22 mouse cellular contexts compared by ENCODE assay signal in genomic region chr3:138914626-138915288, GRCm38 (mm10).
DNase-seq lines count a peak whose midpoint lies in the region; ATAC-seq lines count a peak whose summit lies in the region.
"Had no signal": no experiment of that assay in that cellular context is flagged by ENCODE, and none has a peak within 500 bp of the region (broad histone marks: within the 10 kb centered on the region; RNA-seq: fewer than 3 reads in every experiment).

No protein-coding gene starts in this region.

- no peak overlapping the region for H3K4me3 ChIP-seq in limb, embryonic 11.5 days (ENCODE audit: low read depth, low read length)
- H3K4me3 ChIP-seq: forebrain, embryonic 13.5 days; heart, embryonic 13.5 days; liver, embryonic 13.5 days; lung, embryonic 15.5 days; midbrain, embryonic 13.5 days; stomach, embryonic 15.5 days had no signal

- no peak overlapping the region for H3K4me2 ChIP-seq in limb, embryonic 11.5 days (ENCODE audit: low read depth, severe bottlenecking)
- H3K4me2 ChIP-seq: forebrain, embryonic 13.5 days; heart, embryonic 13.5 days; liver, embryonic 13.5 days; lung, embryonic 15.5 days; midbrain, embryonic 13.5 days; stomach, embryonic 15.5 days had no signal

- DNase-seq in adrenal gland, adult 2 months: peak; percentile 26
- no peak for DNase-seq in adrenal gland, postnatal 10 days
- DNase-seq in kidney, postnatal 14 days: peak; percentile 17
- DNase-seq in kidney, adult 18-20 months: no peak
- DNase-seq in brain, adult 2 months (ENCODE audit: low read depth, low spot score): peak; percentile 64
- peak; percentile 22 for DNase-seq in limb, embryonic 11.5 days (ENCODE audit: low spot score)
- DNase-seq in c-Kit-positive CD71-positive TER-119-positive erythroid progenitor cells, embryonic 14.5 days (ENCODE audit: low spot score): no peak
- no peak for DNase-seq in heart, postnatal 4 days
- DNase-seq: cerebellum, postnatal 14 days; heart, postnatal 36 days; layer of hippocampus, adult 9-11 months; liver, embryonic 13.5 days; right cerebral cortex, adult 18-20 months; spleen, adult 18-20 months had no signal

- WGBS in limb, embryonic 11.5 days: 58% methylated on average over 8 of the region's 8 CpGs

- no peaks in the 10 kb centered on the region for H3K36me3 ChIP-seq in limb, embryonic 11.5 days (ENCODE audit: control insufficient read depth, insufficient read depth, low read length)
- H3K36me3 ChIP-seq: G1E; liver, embryonic 13.5 days; lung, embryonic 15.5 days; midbrain, embryonic 13.5 days; stomach, embryonic 15.5 days had no signal

- 0 out of 2 replicates have a peak, but pooled peaks cover 4% of the 10 kb centered on the region for H3K4me1 ChIP-seq in limb, embryonic 11.5 days (ENCODE audit: control insufficient read depth, insufficient read depth, low read length)
- H3K4me1 ChIP-seq: forebrain, embryonic 13.5 days; liver, embryonic 13.5 days; lung, embryonic 15.5 days; midbrain, embryonic 13.5 days had no signal

- no peak overlapping the region for H3K9ac ChIP-seq in limb, embryonic 11.5 days (ENCODE audit: low read length)
- H3K9ac ChIP-seq: forebrain, embryonic 13.5 days; heart, embryonic 13.5 days; liver, embryonic 13.5 days; lung, embryonic 15.5 days; midbrain, embryonic 13.5 days; stomach, embryonic 15.5 days had no signal

- H3K9me3 ChIP-seq in limb, embryonic 11.5 days (ENCODE audit: control insufficient read depth, low read length): no peaks in the 10 kb centered on the region
- H3K9me3 ChIP-seq: forebrain, embryonic 13.5 days; G1E; heart, embryonic 13.5 days; liver, embryonic 13.5 days; lung, embryonic 15.5 days; midbrain, embryonic 13.5 days; stomach, embryonic 15.5 days had no signal

- ATAC-seq in limb, embryonic 11.5 days (ENCODE audit: insufficient number of reproducible peaks, low FRiP score, low TSS enrichment, low read depth): no peak
- ATAC-seq: CD4-positive, CD25-positive, alpha-beta regulatory T cell, adult 4 months; forebrain, embryonic 13.5 days; midbrain, embryonic 13.5 days had no signal

- H3K27me3 ChIP-seq in limb, embryonic 11.5 days (ENCODE audit: control insufficient read depth, insufficient read depth, low read length): no peaks in the 10 kb centered on the region
- H3K27me3 ChIP-seq: forebrain, embryonic 13.5 days; liver, embryonic 13.5 days; lung, embryonic 15.5 days; midbrain, embryonic 13.5 days; stomach, embryonic 15.5 days had no signal

- no peak overlapping the region for H3K27ac ChIP-seq in limb, embryonic 11.5 days (replicated peaks; ENCODE audit: low read depth, low read length)
- H3K27ac ChIP-seq: forebrain, embryonic 13.5 days; heart, embryonic 13.5 days; liver, embryonic 13.5 days; lung, embryonic 15.5 days; macrophage; midbrain, embryonic 13.5 days; stomach, embryonic 15.5 days had no signal

Comparison
In these comparisons a context has a peak if more than half of its experiments do, and no peak if none do; other contexts are left out.
1. DNase-seq: peak in adrenal gland, adult 2 months (single experiment), kidney, postnatal 14 days (single experiment), brain, adult 2 months (single experiment) and limb, embryonic 11.5 days (single experiment); none in adrenal gland, postnatal 10 days (single experiment), kidney, adult 18-20 months (single experiment), c-Kit-positive CD71-positive TER-119-positive erythroid progenitor cells, embryonic 14.5 days (single experiment) and heart, postnatal 4 days (single experiment).